Mouse (Mus musculus): ENCODE results near the gene Ces2a. TPM values are rescaled to one million over a fixed set of nuclear protein-coding genes. Genes with fewer than 3 reads are reported as not detected.

The Ces2a gene
- total RNA-seq, 2 experiments from 2014 or later: not detected

DNA sequence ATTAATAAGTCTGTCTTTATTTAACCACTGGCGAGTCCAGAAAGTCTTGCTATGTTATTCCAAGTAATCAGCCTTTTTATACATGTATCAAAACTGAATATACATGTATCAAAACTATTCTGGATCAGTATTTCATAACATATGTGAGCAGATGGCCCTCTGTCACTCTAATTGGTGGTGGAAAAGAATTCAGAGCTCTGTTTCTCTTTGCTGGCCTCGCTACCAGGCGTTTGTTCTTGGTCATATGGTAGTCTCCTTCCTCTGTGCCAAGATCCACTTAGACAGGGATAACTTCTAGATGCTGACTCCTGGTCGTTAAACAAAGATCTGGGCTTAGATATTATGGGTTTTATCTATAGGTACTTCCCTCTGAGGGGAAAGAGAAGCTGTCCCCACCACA, 32.7 kb downstream of the Ces2a start:
- H3K27ac ChIP-seq: no peak overlapping the region

DNA sequence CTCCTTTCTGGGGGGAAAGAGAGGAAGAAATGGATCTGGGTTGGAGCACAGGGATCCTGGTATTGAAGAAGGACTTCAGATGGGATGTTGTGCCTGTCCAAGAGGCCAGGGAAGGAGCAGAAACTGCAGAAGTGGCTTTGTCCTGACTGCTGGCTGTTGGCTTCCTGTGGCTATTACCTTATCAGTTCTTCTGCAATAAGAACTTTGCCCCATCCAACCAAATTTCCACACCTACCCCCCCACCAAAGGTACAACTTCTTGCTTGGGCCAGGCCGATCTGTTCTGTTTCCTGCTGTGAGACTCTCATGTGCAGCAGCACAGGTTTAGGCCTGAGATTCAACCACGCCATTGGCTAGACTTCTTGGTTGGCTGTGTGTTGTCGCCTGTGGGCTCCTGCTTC, 36.6 kb downstream of the Ces2a start:
- TF ChIP-seq CTCF (IDR thresholded peaks at IDR 0.05): no peak
- intact Hi-C loops (cut with DNase I): no loop called here
- no peak for DNase-seq (ENCODE audit: extremely low spot score in 1 of 2, low spot score in 2 of 2)
- Histone ChIP-seq H3K27ac (no peak overlapping the region), H3K4me3 (no peak overlapping the region)

More for the DNA sequence above, 32.7 kb downstream of the Ces2a start:
- no peak for TF ChIP-seq CTCF (IDR thresholded peaks at IDR 0.05)
- intact Hi-C loops (cut with DNase I): no loop called here
- H3K4me3 ChIP-seq: no peak overlapping the region
- no peak for DNase-seq (ENCODE audit: extremely low spot score in 1 of 2, low spot score in 2 of 2)

DNA sequence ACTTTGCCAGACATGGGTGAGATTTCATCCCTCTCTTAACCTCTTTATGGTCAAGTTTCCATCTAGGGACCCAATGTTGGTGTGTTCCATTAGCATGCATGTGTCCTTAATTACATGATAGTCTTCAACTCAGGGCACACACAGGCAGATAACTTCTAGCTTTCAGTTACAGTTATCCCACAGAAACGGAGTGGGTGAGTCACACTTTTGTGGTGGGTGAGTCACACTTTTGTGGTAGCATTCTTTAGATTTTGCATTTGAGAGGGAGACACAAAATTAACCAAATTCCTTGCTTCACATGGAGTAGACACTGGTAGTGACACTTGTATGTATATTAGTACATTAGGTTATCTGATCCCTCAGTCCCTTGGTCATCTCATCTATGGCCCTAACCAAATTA, 53.2 kb downstream of the Ces2a start:
- Histone ChIP-seq H3K4me3 (no peak overlapping the region), H3K27ac (no peak overlapping the region)
- no peak for TF ChIP-seq CTCF (IDR thresholded peaks at IDR 0.05)
- intact Hi-C loops (cut with DNase I): no loop called here
- peak in 1 of 2 experiments; percentile 16 for DNase-seq (ENCODE audit: extremely low spot score in 1 of 2, low spot score in 2 of 2)

DNA sequence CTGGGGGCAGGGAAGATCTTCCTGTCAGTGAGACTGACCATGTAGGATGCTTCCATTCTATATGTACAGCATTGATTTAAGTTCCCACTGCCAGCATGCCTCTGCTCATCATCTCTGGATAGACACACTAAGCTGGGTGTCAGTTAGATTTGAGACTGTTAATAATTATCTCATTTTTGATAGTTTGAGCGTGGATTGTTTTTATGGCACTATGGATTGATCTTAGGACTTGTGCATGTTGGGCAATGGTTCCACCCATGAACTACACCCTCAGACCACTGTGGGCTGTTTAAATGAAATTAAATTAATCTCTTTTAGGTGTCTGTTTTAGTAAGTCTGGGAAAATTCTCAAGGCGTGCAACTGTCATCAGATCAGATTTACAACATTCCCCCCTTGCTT, 55.1 kb downstream of the Ces2a start:
- intact Hi-C loops (cut with DNase I): no loop called here
- TF ChIP-seq CTCF (IDR thresholded peaks at IDR 0.05): no peak

DNA sequence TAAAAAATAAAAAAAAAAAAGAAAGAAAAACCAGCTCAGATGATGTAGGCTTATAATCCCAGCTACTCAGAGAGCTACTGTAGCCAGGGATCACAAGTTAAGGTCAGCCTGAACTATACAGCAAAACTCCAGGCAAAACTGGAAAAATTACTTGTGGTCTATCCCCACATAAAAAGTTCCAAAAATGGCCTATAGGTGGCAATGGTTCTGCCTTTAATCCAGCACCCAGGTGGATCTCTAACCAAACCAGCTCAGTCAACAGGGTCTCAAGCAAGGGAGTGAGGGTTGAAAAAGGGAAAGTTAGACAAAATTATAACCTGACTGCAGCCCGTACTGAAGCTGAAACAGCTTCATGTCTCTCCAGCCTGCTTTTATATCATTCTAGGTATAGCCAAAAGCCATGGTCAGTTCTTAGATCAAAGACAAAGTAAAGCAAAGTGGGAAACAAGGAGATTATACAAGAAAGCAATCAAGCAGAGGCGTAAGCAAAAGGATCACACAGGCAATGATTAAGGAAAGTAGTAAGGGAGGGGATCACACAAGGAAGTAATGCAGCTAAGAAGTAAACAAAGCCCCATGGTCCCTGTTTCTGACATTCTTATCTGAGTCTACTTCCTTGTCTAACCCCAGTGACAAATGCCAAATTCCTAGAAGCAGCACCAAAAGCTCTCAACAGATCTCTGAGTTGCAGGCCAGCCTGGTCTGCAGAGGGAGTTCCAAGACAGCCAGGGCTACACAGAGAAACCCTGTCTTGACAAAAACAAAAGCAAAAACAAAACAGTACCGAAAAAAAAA, 56.3 kb downstream of the Ces2a start:
- Histone ChIP-seq H3K27ac (no peak overlapping the region), H3K4me3 (no peak overlapping the region)
- DNase-seq (ENCODE audit: extremely low spot score in 1 of 2, low spot score in 2 of 2): no peak
- TF ChIP-seq CTCF (IDR thresholded peaks at IDR 0.05): peak; percentile 53
- intact Hi-C loops (cut with DNase I): no loop called here

More for the DNA sequence above, 55.1 kb downstream of the Ces2a start:
- no peak for DNase-seq (ENCODE audit: extremely low spot score in 1 of 2, low spot score in 2 of 2)
- H3K27ac ChIP-seq: no peak overlapping the region
- H3K4me3 ChIP-seq: no peak overlapping the region

Small RNA genes lying within 50 kb of the gene (microRNA-seq; reads per million reads assigned to microRNA genes)
- 0 reads per million in 2 experiments for gene Gm44328

Other genes with a start within 250 kb of the Ces2a start
- gene Terb1, start 224.1 kb upstream of the Ces2a start, total RNA-seq (2021): 1 to 10 TPM; 1.9 to 2.0 TPM
- gene Nae1, start 199.4 kb upstream of the Ces2a start, total RNA-seq (2021): 10 to 100 TPM; 47.0 to 51.2 TPM
- gene Car7, start 199.3 kb upstream of the Ces2a start, total RNA-seq (2021): 10 to 100 TPM; 31.9 to 32.3 TPM
- gene Pdp2, start 142.6 kb upstream of the Ces2a start, total RNA-seq (2021): 1 to 10 TPM; 8.4 to 8.5 TPM
- not detected for gene Cdh16, start 109.6 kb upstream of the Ces2a start, total RNA-seq (2021)
- gene Rrad, start 102.7 kb upstream of the Ces2a start, total RNA-seq (2021): 1 to 10 TPM; 4.0 to 4.4 TPM
- 10 to 100 TPM; 30.2 to 34.3 TPM for gene Ciao2b, start 92.0 kb upstream of the Ces2a start, total RNA-seq (2021)
- gene Ces2b, start 97.6 kb downstream of the Ces2a start, total RNA-seq (2021): under 1 TPM in 1 of 2 experiments, not detected in 1; 0.18 TPM
- gene Ces2c, start 113.1 kb downstream of the Ces2a start, total RNA-seq (2021): not detected
- not detected for gene Ces2e, start 192.3 kb downstream of the Ces2a start, total RNA-seq (2021)
- gene Ces2f, start 213.4 kb downstream of the Ces2a start, total RNA-seq (2021): not detected
- under 1 TPM in 1 of 2 experiments, not detected in 1; 0.34 TPM for gene Ces2g, start 227.7 kb downstream of the Ces2a start, total RNA-seq (2021)

Data from left cerebral cortex, adult 2 months (tissue).